Mouse (Mus musculus) ES-Bruce4 (cell line): ENCODE data around the gene Ptprg.

Source experiments
- CTCF ChIP-seq: IDR thresholded peaks from one replicate; pipeline ENCODE4 v1.8.1; 2011; ENCODE audit warnings: low read depth, low read length
- POLR2A ChIP-seq: IDR thresholded peaks from one replicate; pipeline ENCODE4 v1.8.1; 2011; ENCODE audit warnings: low read length; ENCODE audit not compliant: insufficient read depth

DNA sequence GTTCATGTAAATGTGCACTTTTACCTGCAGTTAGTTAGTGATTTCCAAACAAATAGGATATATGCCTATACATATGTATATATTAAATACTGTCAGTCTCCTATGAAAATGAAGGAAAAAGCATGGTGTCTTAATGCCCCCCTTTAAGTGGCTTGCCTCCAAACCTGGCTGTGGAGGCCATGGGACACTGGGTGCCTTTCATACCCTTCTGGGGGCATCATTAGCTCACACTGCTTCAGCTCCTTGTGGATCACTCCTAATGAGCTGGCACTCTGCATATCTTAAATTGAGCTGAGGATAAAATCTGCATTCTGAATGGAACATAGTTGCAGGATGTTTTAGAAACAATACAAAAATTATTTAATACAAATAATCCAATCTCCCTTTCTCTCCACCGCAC lies 136.7 kb downstream of the Ptprg start:
- no peak for TF ChIP-seq POLR2A
- TF ChIP-seq CTCF: no peak
